In genomic region chr1:157055288-157055831, GRCm38 (mm10) we compare ENCODE assay signal across 10 mouse cellular contexts. TPM values are rescaled to one million over a fixed set of nuclear protein-coding genes. Genes with fewer than 3 reads are reported as not detected.
DNase-seq lines count a peak whose midpoint lies in the region; ATAC-seq and TF ChIP-seq lines count a peak whose summit lies in the region.
"Had no signal": no experiment of that assay in that cellular context is flagged by ENCODE, and none has a peak within 500 bp of the region (broad histone marks: within the 10 kb centered on the region; RNA-seq: fewer than 3 reads in every experiment).

No protein-coding gene starts in this region.

- H3K4me3 ChIP-seq in kidney, embryonic 15.5 days (replicated peaks), result no peak overlapping the region
- peak overlapping the region; percentile 38 for H3K4me3 ChIP-seq in erythroblast, embryonic 14.5 days (replicated peaks)
- no peak overlapping the region for H3K4me3 ChIP-seq in hindbrain, postnatal 0 days (ENCODE audit: low read length)
- no peak overlapping the region for H3K4me3 ChIP-seq in midbrain, postnatal 0 days (ENCODE audit: low read depth, low read length)

- no peak for DNase-seq in kidney, postnatal 14 days
- DNase-seq in hindbrain, postnatal 0 days (ENCODE audit: low spot score), result peak; percentile 64
- peak; percentile 63 for DNase-seq in midbrain, postnatal 0 days (ENCODE audit: low spot score)
- DNase-seq in left cerebral cortex, postnatal 14 days (ENCODE audit: low spot score in 2 of 2), result no peak
- DNase-seq in urinary bladder, adult 2 months (ENCODE audit: low spot score), result no peak
- no peak for DNase-seq in adrenal gland, postnatal 25 days
- DNase-seq: kidney, postnatal 4 days had no signal

- ATAC-seq in kidney, embryonic 15.5 days (replicated peaks; ENCODE audit: low FRiP score), result peak; percentile 59; the same call in 1 of the 2 replicates
- ATAC-seq in hindbrain, postnatal 0 days, result peak; percentile 75
- peak; percentile 85 for ATAC-seq in midbrain, postnatal 0 days (ENCODE audit: low FRiP score)

- H3K27me3 ChIP-seq in kidney, embryonic 15.5 days, result no peaks in the 10 kb centered on the region
- no peaks in the 10 kb centered on the region for H3K27me3 ChIP-seq in erythroblast, embryonic 14.5 days (ENCODE audit: control insufficient read depth)
- no peaks in the 10 kb centered on the region for H3K27me3 ChIP-seq in hindbrain, postnatal 0 days (ENCODE audit: insufficient read depth, low read length)
- no peaks in the 10 kb centered on the region for H3K27me3 ChIP-seq in midbrain, postnatal 0 days (ENCODE audit: insufficient read depth, low read length)

- H3K36me3 ChIP-seq in kidney, embryonic 15.5 days, result no peaks in the 10 kb centered on the region
- H3K36me3 ChIP-seq in erythroblast, embryonic 14.5 days (ENCODE audit: control insufficient read depth), result no peaks in the 10 kb centered on the region
- H3K36me3 ChIP-seq in hindbrain, postnatal 0 days (ENCODE audit: insufficient read depth, low read length), result no peaks in the 10 kb centered on the region
- H3K36me3 ChIP-seq in midbrain, postnatal 0 days (ENCODE audit: insufficient read depth, low read length), result no peaks in the 10 kb centered on the region

- peak overlapping the region; percentile 28; the same call in 1 of the 2 replicates for H3K4me2 ChIP-seq in kidney, embryonic 15.5 days
- H3K4me2 ChIP-seq in hindbrain, postnatal 0 days (ENCODE audit: low read depth, low read length), result peak overlapping the region; percentile 27
- no peak overlapping the region for H3K4me2 ChIP-seq in midbrain, postnatal 0 days (ENCODE audit: low read depth, low read length, poor library complexity, severe bottlenecking)

- peak overlapping the region; percentile 2 for H3K27ac ChIP-seq in kidney, embryonic 15.5 days
- H3K27ac ChIP-seq in hindbrain, postnatal 0 days, result peak overlapping the region; percentile 84
- peak overlapping the region; percentile 82 for H3K27ac ChIP-seq in midbrain, postnatal 0 days (ENCODE audit: low read depth, low read length)

- 35% methylated on average over 11 of the region's 11 CpGs for WGBS in kidney, embryonic 15.5 days
- 13% methylated on average over 11 of the region's 11 CpGs for WGBS in hindbrain, postnatal 0 days
- 9% methylated on average over 11 of the region's 11 CpGs for WGBS in midbrain, postnatal 0 days

- no peak overlapping the region for H3K9ac ChIP-seq in kidney, embryonic 15.5 days
- H3K9ac ChIP-seq in hindbrain, postnatal 0 days (replicated peaks; ENCODE audit: low read length), result 0 out of 2 replicates have a peak overlapping the region, but pooled peaks have one; percentile 3
- no peak overlapping the region; the same call in 1 of the 2 replicates for H3K9ac ChIP-seq in midbrain, postnatal 0 days (replicated peaks; ENCODE audit: low read length, poor library complexity, severe bottlenecking)

- H3K9me3 ChIP-seq in kidney, embryonic 15.5 days (replicated peaks), result no peaks in the 10 kb centered on the region
- H3K9me3 ChIP-seq in erythroblast, embryonic 14.5 days (ENCODE audit: control insufficient read depth, low read length), result no peaks in the 10 kb centered on the region
- no peaks in the 10 kb centered on the region for H3K9me3 ChIP-seq in hindbrain, postnatal 0 days (ENCODE audit: low read length)
- H3K9me3 ChIP-seq in midbrain, postnatal 0 days (ENCODE audit: low read length), result no peaks in the 10 kb centered on the region

- TF ChIP-seq CTCF in hindbrain, postnatal 0 days (IDR thresholded peaks at IDR 0.05; ENCODE audit: low read depth), result no peak
- TF ChIP-seq CTCF in midbrain, postnatal 0 days (IDR thresholded peaks at IDR 0.05), result no peak

- intact Hi-C loops in left cerebral cortex, postnatal 14 days (cut with DNase I), result no loop called here

- peaks cover 9% of the 10 kb centered on the region for H3K4me1 ChIP-seq in kidney, embryonic 15.5 days
- peaks cover 35% of the 10 kb centered on the region for H3K4me1 ChIP-seq in erythroblast, embryonic 14.5 days (ENCODE audit: control insufficient read depth)
- H3K4me1 ChIP-seq in hindbrain, postnatal 0 days (ENCODE audit: insufficient read depth, low read length), result peaks cover 9% of the 10 kb centered on the region; the same call in 1 of the 2 replicates
- H3K4me1 ChIP-seq in midbrain, postnatal 0 days (ENCODE audit: insufficient read depth, low read length), result peaks cover 4% of the 10 kb centered on the region; the same call in 1 of the 2 replicates

RNA-seq across cellular contexts. Expression of gene Tex35, which starts 53.1 kb away (rescaled TPM):
- not detected in 2 replicates for polyA plus RNA-seq in kidney, embryonic 15.5 days (2015; fragmentation: Nextera tagmentation; extraction: Ambion mirVana)
- polyA plus RNA-seq in erythroblast, embryonic 14.5 days (2012), result not detected in 2 replicates
- not detected in 2 replicates for total RNA-seq in hindbrain, postnatal 0 days (2014; rRNA removed)
- polyA plus RNA-seq in hindbrain, postnatal 0 days (2015; fragmentation: Nextera tagmentation; extraction: Ambion mirVana), result not detected in 2 replicates
- total RNA-seq in midbrain, postnatal 0 days (2014; rRNA removed), result not detected in 2 replicates
- polyA plus RNA-seq in midbrain, postnatal 0 days (2015; fragmentation: Nextera tagmentation; extraction: Ambion mirVana), result not detected in 2 replicates
- not detected for total RNA-seq in left cerebral cortex, postnatal 14 days (2021)
- not detected in 2 replicates for polyA plus RNA-seq in urinary bladder, adult 2 months (2012; rRNA removed)
- total RNA-seq in adrenal gland, postnatal 25 days (2021), result not detected in 2 replicates
- total RNA-seq: ES-E14 had no signal

Comparison
In these comparisons a context has a peak if more than half of its experiments do, and no peak if none do; other contexts are left out.
1. H3K27ac ChIP-seq: peak in every context shown above with its lines; median percentile 84 in hindbrain, postnatal 0 days; 82 in midbrain, postnatal 0 days; 2 in kidney, embryonic 15.5 days.
2. DNase-seq: peak in hindbrain, postnatal 0 days (single experiment) and midbrain, postnatal 0 days (single experiment); none in kidney, postnatal 14 days (single experiment), left cerebral cortex, postnatal 14 days (0 of 2), urinary bladder, adult 2 months (single experiment) and adrenal gland, postnatal 25 days (single experiment).
3. Peak in every context shown above with its lines, with median percentiles within 50 percentile points of each other: ATAC-seq.